Mouse (Mus musculus) kidney, embryonic 14.5 days (tissue): ENCODE results near the gene Evx2. TPM values are rescaled to one million over a fixed set of nuclear protein-coding genes. Genes with fewer than 3 reads are reported as not detected.

Experiments
- ATAC-seq: fragments of 200-750 bp; cut with Nextera tagmentation; 2 replicates; pipeline ENCODE4 v1.8.0; 2017; ENCODE audit warnings: moderate number of reproducible peaks, mild to moderate bottlenecking, moderate TSS enrichment, moderate library complexity; ENCODE audit not compliant: low FRiP score, low TSS enrichment
- H3K27ac ChIP-seq: fragments of 300-500 bp; sonication (generic); 2 replicates; pipeline ENCODE4 v1.5.1; 2014; ENCODE audit warnings: low read depth, mild to moderate bottlenecking, low read length, moderate library complexity, mixed read lengths
- H3K27me3 ChIP-seq: fragments of 300-500 bp; sonication (generic); 2 replicates; pipeline ENCODE4 v1.6.1; 2014; ENCODE audit warnings: mild to moderate bottlenecking, low read length; ENCODE audit not compliant: control insufficient read depth, insufficient read depth
- H3K36me3 ChIP-seq: fragments of 300-500 bp; sonication (generic); 2 replicates; pipeline ENCODE4 v1.6.1; 2014; ENCODE audit warnings: low read length, mixed read lengths; ENCODE audit not compliant: control insufficient read depth, insufficient read depth
- H3K4me1 ChIP-seq: fragments of 300-500 bp; sonication (generic); 2 replicates; pipeline ENCODE4 v1.6.1; 2014; ENCODE audit warnings: low read length, mixed read lengths; ENCODE audit not compliant: control insufficient read depth, insufficient read depth
- H3K4me2 ChIP-seq: fragments of 300-500 bp; sonication (generic); replicated peaks from 2 replicates; pipeline ENCODE4 v1.6.1; 2014; ENCODE audit warnings: low read depth, mild to moderate bottlenecking, low read length
- H3K4me3 ChIP-seq: fragments of 300-500 bp; sonication (generic); 2 replicates; pipeline ENCODE4 v1.5.1; 2014; ENCODE audit warnings: mild to moderate bottlenecking, low read length
- H3K9ac ChIP-seq: fragments of 300-500 bp; sonication (generic); 2 replicates; pipeline ENCODE4 v1.6.1; 2014; ENCODE audit warnings: low read depth, mild to moderate bottlenecking, low read length, moderate library complexity
- H3K9me3 ChIP-seq: fragments of 300-500 bp; sonication (generic); 2 replicates; pipeline ENCODE4 v1.6.1; 2016; ENCODE audit warnings: low read length; ENCODE audit not compliant: control insufficient read depth
- WGBS: fragments of 180-500 bp; shearing (Covaris S2); extraction: QIAGEN DNeasy Blood & Tissue Kit; methylation state at CpG from one replicate; pipeline ENCODE4 v1.1.7; 2014; 5-methylcytosine and 5-hydroxymethylcytosine counted together
- polyA plus RNA-seq: library from polyadenylated mRNA; unstranded; fragments of >200 nt; fragmentation: Nextera tagmentation; extraction: Ambion mirVana; gene quantifications from 2 replicates; pipeline ENCODE4 v1.2.1, GENCODE M21; 2014

Gene Evx2
- polyA plus RNA-seq, 1 experiment from 2014 or later = not detected

DNA sequence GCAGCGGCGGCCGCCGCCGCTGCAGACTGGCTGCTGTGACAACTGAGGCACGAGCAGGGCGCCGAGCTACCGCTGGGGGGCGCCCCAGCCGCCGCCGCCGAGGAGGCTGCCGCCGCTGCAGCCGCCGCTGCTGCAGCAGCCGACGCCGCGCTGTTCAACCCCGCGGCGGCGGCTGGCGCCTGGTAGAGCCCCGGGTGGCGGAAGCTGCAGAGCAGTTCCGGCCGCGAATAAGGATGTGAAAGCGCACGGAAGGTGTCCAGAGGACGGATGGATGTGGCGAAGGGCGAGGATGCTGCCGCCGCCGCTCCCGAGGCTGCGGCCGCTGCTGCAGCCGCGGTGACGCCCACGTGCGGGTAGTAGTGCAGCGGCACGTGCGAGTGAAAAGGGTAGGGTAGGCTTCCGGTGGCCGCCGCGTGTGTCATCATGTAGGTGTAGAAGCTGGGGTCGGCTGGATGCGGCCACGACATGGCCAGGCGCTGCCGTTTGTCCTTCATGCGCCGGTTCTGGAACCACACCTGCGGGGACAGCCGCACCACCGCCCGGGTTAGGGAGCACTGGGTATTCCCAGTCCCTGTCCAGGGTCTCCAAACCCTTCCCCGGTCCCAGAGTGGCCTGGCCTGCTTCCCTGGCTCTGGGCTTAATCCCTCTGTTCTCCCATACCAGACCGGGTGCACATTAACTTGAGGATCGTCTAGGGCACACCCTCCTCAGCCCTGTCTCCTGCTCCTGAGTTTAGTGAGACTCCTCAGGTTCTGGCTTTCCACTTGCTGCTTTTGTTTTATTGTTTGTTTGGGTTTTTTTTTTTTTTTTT lies 3.3 kb downstream of the Evx2 start:
- peak; percentile 56; the same call in 1 of the 2 replicates for ATAC-seq
- Histone ChIP-seq H3K9me3 (no peaks in the 10 kb centered on the region), H3K4me2 (peak overlapping the region; percentile 57), H3K27me3 (peaks cover 81% of the 10 kb centered on the region), H3K4me1 (peaks cover 13% of the 10 kb centered on the region), H3K4me3 (peak overlapping the region; percentile 34), H3K9ac (0 out of 2 replicates have a peak overlapping the region, but pooled peaks have one; percentile 7), H3K27ac (no peak overlapping the region), H3K36me3 (no peaks in the 10 kb centered on the region)
- WGBS = under 1% methylated on average over 57 of the region's 69 CpGs

DNA sequence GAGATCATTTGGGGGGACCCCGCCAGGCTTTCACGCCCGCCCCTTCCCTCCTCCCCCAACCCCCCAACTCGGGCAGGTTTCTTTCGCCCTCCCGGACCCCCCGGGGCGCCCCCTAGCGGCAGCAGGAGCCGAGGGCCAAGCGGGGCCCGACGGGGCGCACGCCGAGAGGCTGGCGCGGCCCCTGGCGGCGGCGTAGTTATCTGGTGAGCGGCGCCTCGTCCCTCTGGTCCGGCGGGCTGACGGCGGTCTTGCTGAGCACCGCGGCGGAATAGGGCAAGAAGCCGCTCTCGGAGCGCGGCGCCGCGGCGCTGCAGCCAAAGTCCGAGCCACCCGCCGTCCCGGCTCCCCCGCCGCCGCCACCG lies 4.0 kb downstream of the Evx2 start:
- WGBS = under 1% methylated on average over 37 of the region's 47 CpGs

DNA sequence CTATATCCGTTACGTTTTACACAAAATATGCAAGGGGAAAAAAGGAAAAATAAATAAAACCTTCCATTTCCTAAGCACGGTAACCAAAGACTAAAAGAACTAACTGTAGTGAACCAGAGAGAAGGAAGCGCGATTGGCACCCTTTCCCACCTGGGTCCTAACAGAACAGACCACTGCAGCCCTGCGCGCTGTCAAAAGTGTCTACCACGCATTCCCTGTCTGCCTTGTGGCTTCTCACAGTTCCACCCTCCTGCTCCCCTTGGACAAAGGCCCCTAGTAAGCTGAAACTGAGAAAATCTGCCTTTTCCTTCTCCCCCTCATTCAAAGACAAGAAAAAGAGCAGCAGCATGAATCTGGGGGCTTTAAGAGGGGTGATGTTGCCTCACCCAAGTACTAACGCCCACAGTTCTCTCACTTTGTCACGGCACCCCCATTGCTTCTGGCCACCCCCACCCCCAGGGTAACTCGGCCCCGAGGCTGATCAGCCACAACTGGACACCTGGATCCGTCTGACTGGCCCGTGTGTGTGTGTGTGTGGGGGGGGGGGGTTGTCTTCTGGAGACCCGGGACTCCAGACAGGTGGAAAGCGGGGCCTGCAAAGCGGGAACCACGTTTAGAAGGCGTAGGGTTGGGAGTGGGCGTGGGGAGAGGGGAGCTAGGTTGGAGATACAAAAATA lies 4.5 kb downstream of the Evx2 start:
- no peaks in the 10 kb centered on the region for H3K9me3 ChIP-seq
- peaks cover 13% of the 10 kb centered on the region for H3K4me1 ChIP-seq
- peaks cover 80% of the 10 kb centered on the region for H3K27me3 ChIP-seq
- no peak overlapping the region for H3K27ac ChIP-seq
- 3% methylated on average over 20 of the region's 20 CpGs for WGBS
- no peak for ATAC-seq
- peak overlapping the region; percentile 34 for H3K4me3 ChIP-seq
- H3K36me3 ChIP-seq = no peaks in the 10 kb centered on the region
- H3K9ac ChIP-seq = no peak overlapping the region
- no peak overlapping the region for H3K4me2 ChIP-seq

More for the DNA sequence above, 4.0 kb downstream of the Evx2 start:
- no peaks in the 10 kb centered on the region for H3K36me3 ChIP-seq
- peak; percentile 60; the same call in 1 of the 2 replicates for ATAC-seq
- H3K27me3 ChIP-seq = peaks cover 80% of the 10 kb centered on the region
- no peak overlapping the region for H3K27ac ChIP-seq
- no peak overlapping the region for H3K9ac ChIP-seq
- peak overlapping the region; percentile 57 for H3K4me2 ChIP-seq
- peaks cover 13% of the 10 kb centered on the region for H3K4me1 ChIP-seq
- peak overlapping the region; percentile 34 for H3K4me3 ChIP-seq
- H3K9me3 ChIP-seq = no peaks in the 10 kb centered on the region

DNA sequence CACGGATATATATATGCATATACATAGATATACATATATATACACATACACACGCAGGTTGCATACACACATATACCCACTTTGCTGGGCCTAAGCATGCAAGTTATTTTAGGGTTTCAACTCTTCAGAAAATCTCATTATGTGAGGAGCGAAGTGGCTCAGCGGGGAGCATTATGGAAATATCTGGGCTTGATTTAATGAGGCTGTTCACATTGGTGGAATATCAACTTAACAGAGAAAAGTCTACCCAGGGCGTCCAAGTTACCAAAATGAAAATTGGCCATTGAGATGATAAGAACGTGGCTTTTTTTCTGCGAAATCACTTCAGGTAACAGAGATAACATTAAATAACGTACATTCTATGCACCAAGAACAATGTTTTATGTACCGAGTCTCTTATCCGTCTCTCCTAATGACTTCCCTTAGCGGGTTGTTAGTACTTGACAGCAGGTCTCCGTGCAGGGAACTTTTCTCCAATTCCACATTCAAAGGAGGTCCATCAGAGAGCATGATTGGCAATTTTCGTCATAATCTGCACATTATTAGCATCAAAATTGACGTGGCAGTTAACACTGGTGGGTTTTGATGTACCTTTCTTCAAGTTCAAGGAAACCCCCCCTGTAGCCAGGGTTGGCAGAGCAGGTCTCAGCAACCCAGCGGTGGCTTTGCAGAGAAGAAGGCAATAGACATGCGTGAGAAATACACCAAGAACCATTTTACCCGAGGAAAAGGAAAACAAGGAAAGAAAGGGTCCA lies 5.4 kb downstream of the Evx2 start:
- H3K27me3 ChIP-seq = peaks cover 82% of the 10 kb centered on the region
- no peaks in the 10 kb centered on the region for H3K36me3 ChIP-seq
- ATAC-seq = no peak
- H3K9me3 ChIP-seq = no peaks in the 10 kb centered on the region
- no peak overlapping the region for H3K4me3 ChIP-seq
- no peak overlapping the region for H3K27ac ChIP-seq
- WGBS = 12% methylated on average over 17 of the region's 17 CpGs
- H3K4me2 ChIP-seq = no peak overlapping the region
- peaks cover 10% of the 10 kb centered on the region for H3K4me1 ChIP-seq
- H3K9ac ChIP-seq = no peak overlapping the region

DNA sequence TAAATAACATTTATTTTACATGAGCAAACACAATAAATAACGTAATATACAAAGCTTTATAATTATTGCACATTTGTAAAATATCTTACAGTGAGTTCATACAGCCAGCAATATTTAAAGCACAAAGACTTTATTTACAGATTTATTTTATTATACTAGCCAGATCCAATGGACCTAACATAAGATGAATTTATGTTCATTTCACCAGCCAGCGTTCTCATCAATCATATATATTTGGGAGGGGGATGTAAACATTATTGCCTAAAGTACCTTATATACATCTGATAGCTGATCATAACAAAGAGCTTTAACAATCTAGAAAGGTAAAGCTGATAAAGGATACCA lies 6.4 kb downstream of the Evx2 start:
- Histone ChIP-seq H3K4me2 (no peak overlapping the region), H3K36me3 (no peaks in the 10 kb centered on the region), H3K27ac (no peak overlapping the region), H3K9ac (no peak overlapping the region), H3K9me3 (no peaks in the 10 kb centered on the region), H3K27me3 (peaks cover 83% of the 10 kb centered on the region), H3K4me1 (peaks cover 7% of the 10 kb centered on the region; the same call in 1 of the 2 replicates), H3K4me3 (no peak overlapping the region)
- ATAC-seq = no peak
- WGBS = 35% methylated on average over 2 of the region's 2 CpGs

DNA sequence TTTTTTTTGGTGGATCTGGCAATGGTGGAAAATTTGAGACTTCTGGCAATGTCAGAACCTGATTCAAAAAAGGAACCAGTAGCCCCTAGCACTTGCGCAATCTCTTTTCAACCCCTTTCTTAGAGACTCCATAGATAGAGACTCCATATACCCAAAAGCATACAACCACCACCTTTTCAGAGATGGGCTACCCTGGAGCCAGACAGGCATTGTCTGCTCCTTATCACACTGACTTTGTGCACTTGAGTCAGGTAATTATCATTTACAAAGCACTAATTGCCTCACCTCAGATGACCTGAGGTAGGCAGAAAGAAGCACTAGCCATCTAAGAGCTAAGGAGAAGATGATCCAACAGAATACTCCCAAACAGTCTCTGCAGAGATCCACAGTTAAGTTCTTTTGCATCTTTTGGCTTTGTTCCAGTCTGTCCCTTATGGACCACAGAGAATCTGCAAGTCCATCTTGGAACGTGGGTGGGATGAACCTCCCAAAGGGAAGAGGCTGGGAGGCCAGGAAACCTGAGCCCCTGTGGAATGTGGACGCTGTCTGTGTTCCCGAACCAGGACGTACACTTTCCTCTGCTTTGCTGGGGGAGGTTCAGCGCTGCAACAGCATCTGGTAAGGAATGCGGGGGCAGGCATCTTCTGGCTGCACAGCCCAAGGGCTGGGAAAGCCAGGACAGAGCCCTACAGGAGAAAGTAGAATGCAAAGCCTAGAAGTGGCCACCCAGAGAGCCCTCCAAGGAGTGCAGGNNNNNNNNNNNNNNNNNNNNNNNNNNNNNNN lies 12.1 kb downstream of the Evx2 start:
- ATAC-seq = peak; percentile 88
- no peak overlapping the region for H3K9ac ChIP-seq
- no peak overlapping the region for H3K27ac ChIP-seq
- WGBS = 16% methylated on average over 7 of the region's 7 CpGs
- no peaks in the 10 kb centered on the region for H3K9me3 ChIP-seq
- no peaks in the 10 kb centered on the region for H3K36me3 ChIP-seq
- H3K4me2 ChIP-seq = no peak overlapping the region
- peaks cover 4% of the 10 kb centered on the region; the same call in 1 of the 2 replicates for H3K4me1 ChIP-seq
- no peak overlapping the region for H3K4me3 ChIP-seq
- peaks cover 75% of the 10 kb centered on the region for H3K27me3 ChIP-seq

DNA sequence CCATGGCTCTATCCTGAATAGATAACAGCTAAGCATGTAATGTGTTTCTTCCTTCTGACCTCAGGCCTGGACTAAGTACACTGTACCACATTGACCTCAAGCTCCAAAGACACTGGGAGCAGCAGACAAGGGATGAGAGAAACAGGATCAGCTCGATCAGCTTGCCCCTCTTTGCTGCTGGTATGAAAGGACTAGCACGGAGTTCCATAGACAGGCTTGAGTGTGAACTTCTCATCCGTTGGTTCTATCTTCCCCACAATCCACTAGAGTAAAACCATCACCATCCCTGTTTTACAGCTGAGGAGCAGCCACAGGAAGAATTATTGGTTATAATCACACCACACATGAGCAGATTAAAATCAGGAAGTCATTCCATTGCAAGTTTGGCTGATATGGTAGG lies 13.7 kb downstream of the Evx2 start:
- H3K4me1 ChIP-seq = peaks cover 4% of the 10 kb centered on the region; the same call in 1 of the 2 replicates
- H3K27ac ChIP-seq = no peak overlapping the region
- no peaks in the 10 kb centered on the region for H3K36me3 ChIP-seq
- H3K4me3 ChIP-seq = no peak overlapping the region
- 85% methylated on average over 3 of the region's 3 CpGs for WGBS
- H3K9ac ChIP-seq = no peak overlapping the region
- H3K27me3 ChIP-seq = peaks cover 60% of the 10 kb centered on the region
- no peaks in the 10 kb centered on the region for H3K9me3 ChIP-seq
- H3K4me2 ChIP-seq = no peak overlapping the region
- no peak for ATAC-seq

DNA sequence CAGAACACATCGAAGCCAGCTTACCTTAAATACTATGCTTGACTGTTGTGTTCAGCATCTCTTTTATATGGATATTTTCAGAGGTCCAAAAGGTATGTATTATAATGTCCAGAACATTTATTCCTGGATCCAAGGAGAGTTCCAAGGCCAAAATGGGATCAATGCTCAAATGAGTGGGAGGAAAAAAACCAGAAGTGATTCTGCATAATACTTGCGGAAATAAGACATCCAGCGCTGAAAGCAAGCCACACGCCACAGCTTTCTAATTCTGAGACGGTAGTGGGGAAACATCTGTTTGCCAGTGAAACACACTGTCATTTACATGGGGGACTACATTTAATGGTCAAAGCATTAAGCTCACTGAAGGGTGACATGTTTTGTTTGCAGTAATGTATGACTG lies 16.9 kb downstream of the Evx2 start:
- WGBS = 46% methylated on average over 5 of the region's 5 CpGs
- H3K4me2 ChIP-seq = no peak overlapping the region
- H3K9ac ChIP-seq = no peak overlapping the region
- peaks cover under 1% of the 10 kb centered on the region; the same call in 1 of the 2 replicates for H3K4me1 ChIP-seq
- H3K36me3 ChIP-seq = no peaks in the 10 kb centered on the region
- H3K27me3 ChIP-seq = peaks cover 30% of the 10 kb centered on the region
- no peak overlapping the region for H3K4me3 ChIP-seq
- H3K9me3 ChIP-seq = no peaks in the 10 kb centered on the region
- no peak overlapping the region for H3K27ac ChIP-seq
- no peak for ATAC-seq
